Mouse (Mus musculus) olfactory bulb, adult 2 months (tissue): ENCODE results near the gene Zbtb1.
"Not testable (repeated sequence)": the region's sequence is repeated elsewhere in the genome, so short reads cannot be mapped to it uniquely, and the experiment has no call there.

ENCODE experiments used
- CTCF ChIP-seq: fragments of 200-500 bp; IDR thresholded peaks from 2 replicates; pipeline ENCODE4 v1.5.1; 2012; ENCODE audit warnings: low read depth, mild to moderate bottlenecking, low read length, moderate library complexity; ENCODE audit not compliant: insufficient read depth
- POLR2A ChIP-seq: fragments of 200-500 bp; IDR thresholded peaks from 2 replicates; pipeline ENCODE4 v1.6.1; 2012; ENCODE audit warnings: mild to moderate bottlenecking, low read depth, low read length, moderate library complexity; ENCODE audit not compliant: insufficient read depth

DNA sequence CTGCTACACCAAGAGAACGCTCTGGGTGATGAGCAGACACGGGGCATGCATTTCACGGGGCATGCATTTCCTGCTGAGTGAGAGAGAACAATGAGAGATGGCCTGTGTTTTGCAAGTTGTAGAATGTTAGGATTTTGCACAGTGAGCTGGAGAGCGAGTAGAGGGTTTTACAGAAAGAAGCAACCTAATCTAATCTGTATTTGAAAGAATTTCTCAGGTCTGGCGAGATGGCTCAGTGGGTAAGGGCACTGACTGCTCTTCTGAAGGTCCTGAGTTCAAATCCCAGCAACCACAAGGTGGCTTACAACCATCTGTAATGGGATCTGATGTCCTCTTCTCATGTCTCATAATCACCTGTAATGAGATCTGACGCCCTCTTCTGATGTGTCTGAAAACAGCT lies 73.4 kb downstream of the Zbtb1 start:
- TF ChIP-seq CTCF, POLR2A: not testable (repeated sequence)
